Mouse (Mus musculus) bone marrow macrophage, adult 2 months (primary cell): ENCODE results near the gene Gnb2. TPM values are rescaled to one million over a fixed set of nuclear protein-coding genes. Genes with fewer than 3 reads are reported as not detected.

ENCODE experiments used
- H3K27ac ChIP-seq: 2 replicates; pipeline ENCODE4 v1.5.1; 2012; ENCODE audit warnings: low read depth, low read length; ENCODE audit not compliant: insufficient read depth
- H3K4me1 ChIP-seq: 2 replicates; pipeline ENCODE4 v1.6.1; 2012; ENCODE audit warnings: low read length; ENCODE audit not compliant: control insufficient read depth, insufficient read depth
- H3K4me3 ChIP-seq: 2 replicates; pipeline ENCODE4 v1.5.1; 2012; ENCODE audit warnings: mild to moderate bottlenecking, low read length, moderate library complexity; ENCODE audit not compliant: insufficient read depth
- CTCF ChIP-seq: IDR thresholded peaks from 2 replicates; pipeline ENCODE4 v1.5.1; 2012; ENCODE audit warnings: low read depth, mild to moderate bottlenecking, low read length, moderate library complexity
- POLR2A ChIP-seq: IDR thresholded peaks from 2 replicates; pipeline ENCODE4 v1.6.1; 2012; ENCODE audit warnings: mild to moderate bottlenecking, low read depth, low read length, borderline replicate concordance
- polyA plus RNA-seq: library from polyadenylated mRNA; stranded (reverse); fragments of >200 nt; gene quantifications from 2 replicates; pipeline ENCODE4 v1.2.4, GENCODE M21; 2012; ENCODE audit not compliant: missing spikeins, insufficient read depth, insufficient read length

The Gnb2 gene
- 547 and 604 TPM in 2 replicates for polyA plus RNA-seq

DNA sequence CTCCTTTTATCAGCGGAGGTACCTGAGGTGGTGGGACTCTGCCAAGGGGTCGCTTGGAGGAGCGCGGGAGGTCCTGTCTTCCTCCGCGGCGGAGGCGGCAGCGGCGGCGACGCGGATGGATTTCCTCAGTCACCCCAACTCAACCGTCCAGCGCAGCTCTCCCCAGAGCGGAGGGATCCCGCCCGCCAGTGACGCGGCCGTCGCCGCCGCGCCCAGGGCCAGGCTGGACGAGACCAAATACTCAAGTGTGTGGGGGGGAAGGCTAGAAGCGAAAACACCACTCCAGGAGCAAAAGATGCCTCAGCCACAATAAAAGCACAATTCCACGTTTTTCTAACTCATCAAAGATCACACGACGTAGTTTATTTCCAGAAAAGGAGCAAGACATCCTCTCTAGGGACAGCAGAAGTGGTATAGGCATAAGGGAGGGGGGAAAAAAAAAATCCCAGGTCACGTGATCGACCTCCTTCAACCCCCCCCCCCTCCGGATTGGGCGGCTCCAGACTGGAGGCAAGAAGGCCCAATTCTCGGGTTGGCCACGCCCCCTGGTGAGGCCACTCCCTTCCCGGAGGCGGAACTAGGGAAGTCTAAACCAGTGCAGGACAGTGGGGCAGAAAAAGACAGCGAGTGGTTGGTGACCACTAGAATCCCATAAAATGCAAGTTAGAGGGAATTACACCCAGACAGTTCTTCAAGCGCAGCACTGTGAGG lies at the start of gene Gnb2, which contains the start of gene Epo:
Gene Gnb2 (minus strand): TSS at position 394 of the 711 bp plus-strand sequence.
Gene Epo (minus strand): TSS at position 126 of the 711 bp plus-strand sequence.
- Histone ChIP-seq H3K27ac (peak within 1 kb of the TSS; percentile 94), H3K4me1 (peaks cover 36% of the 10 kb centered on the region), H3K4me3 (peak within 1 kb of the TSS; percentile 86)
- TF ChIP-seq CTCF (no peak), POLR2A (no peak)

DNA sequence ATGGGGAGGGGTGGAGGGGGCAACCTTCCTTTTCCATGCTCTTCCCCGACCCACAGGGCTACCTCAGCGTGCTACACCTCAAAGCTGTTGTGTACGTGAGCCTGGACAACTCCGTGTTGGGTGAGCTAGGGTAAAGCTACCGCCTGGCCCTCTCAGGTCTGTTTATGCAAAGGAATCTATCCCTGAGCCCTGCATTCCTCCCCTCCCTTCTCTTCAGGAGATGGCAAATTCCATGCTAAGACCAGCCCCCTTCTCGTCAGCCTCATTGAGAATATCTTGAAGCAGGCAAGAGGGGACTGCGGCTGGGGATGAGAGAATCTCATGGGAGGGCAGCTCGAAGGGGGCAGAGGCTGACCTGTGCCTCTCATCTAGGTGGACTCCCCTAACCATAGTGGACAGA lies 49.4 kb upstream of the Gnb2 start:
- H3K27ac ChIP-seq = no peak overlapping the region
- no peak for TF ChIP-seq POLR2A
- TF ChIP-seq CTCF = no peak
- no peak overlapping the region for H3K4me3 ChIP-seq
- no peaks in the 10 kb centered on the region for H3K4me1 ChIP-seq

DNA sequence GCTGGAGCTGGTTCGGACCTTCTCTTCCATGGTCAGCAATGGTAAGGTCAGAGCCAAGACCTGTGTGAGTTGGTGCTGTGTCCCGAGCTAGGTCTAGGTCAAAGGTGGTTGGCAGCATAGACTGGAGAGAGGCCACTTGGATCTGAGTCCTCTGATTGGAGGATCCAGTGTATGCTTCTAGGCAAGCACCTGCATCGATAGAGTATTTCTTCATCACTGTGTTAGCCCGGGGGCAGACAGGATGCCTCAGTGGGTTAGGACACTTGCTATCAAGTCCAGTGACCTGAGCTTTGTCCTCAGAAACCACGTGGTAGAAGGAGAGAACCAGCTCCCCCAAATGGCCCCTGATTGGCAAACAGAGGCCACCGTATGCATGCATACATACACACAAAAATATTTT lies 46.9 kb upstream of the Gnb2 start:
- H3K4me3 ChIP-seq = no peak overlapping the region
- no peak overlapping the region for H3K27ac ChIP-seq
- no peaks in the 10 kb centered on the region for H3K4me1 ChIP-seq
- no peak for TF ChIP-seq CTCF
- TF ChIP-seq POLR2A = no peak

DNA sequence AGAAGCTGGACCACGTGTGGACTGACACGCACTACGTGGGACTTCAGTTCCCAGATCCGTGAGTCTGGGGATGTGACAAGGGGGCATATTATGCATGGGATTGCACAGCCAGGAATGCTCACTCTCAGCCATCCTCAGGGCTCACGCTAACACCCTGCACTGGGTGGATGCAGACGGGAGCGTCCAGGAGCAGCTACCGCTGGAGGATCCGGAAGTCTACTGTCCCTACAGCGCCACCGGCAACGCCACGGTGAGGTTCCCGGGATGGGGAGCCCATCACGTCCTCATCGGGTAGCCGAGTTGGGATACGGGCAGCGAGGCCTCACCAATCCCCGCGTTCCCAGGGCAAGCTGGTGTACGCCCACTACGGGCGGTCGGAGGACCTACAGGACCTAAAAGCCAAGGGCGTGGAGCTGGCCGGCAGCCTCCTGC lies 41.2 kb upstream of the Gnb2 start:
- Histone ChIP-seq H3K4me3 (no peak overlapping the region), H3K4me1 (peaks cover 8% of the 10 kb centered on the region), H3K27ac (no peak overlapping the region)
- TF ChIP-seq CTCF (no peak), POLR2A (no peak)

DNA sequence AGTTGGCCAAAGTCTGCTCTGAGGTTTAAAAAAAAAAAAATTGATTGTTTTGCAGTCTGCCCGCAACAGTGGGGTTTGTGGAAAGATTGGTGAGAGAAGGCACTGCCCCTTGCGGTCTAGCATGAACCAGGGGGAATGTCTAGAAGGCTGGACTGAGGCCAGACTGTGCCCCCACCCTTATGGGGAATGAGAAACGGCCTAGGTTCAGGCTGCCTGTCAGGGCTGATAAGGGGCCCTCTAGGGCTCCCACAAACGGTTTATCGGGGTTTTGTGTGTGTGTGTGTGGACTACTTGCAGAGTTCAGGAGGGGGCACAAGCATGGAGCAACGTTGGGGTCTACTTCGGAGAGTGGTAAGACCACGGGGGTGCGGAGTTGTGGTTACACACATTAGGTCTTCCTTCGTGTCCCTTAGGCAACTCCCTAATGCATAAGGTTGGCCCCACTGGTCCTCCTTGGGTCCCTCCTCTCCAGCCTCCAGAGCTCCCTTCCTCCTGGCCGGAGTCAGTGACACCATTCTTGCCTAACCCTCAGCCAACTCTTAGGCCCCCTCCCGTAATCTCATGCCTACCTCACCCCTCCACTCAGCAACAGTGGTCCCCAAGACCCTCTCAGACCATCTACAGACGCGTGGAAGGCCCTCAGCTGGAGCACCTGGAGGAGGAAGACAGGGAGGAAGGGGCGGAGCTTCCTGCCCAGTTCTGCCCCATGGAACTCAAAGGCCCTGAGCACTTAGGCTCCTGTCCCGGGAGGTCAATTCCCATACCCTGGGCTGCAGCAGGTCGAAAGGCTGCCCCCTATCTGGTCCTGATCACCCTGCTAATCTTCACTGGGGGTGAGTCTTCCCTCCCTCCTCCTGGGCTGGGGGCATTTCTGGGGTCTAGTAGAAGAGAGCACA lies 37.6 kb upstream of the Gnb2 start:
- Histone ChIP-seq H3K4me3 (no peak overlapping the region), H3K4me1 (peaks cover 14% of the 10 kb centered on the region), H3K27ac (no peak overlapping the region)
- TF ChIP-seq CTCF (no peak), POLR2A (no peak)

DNA sequence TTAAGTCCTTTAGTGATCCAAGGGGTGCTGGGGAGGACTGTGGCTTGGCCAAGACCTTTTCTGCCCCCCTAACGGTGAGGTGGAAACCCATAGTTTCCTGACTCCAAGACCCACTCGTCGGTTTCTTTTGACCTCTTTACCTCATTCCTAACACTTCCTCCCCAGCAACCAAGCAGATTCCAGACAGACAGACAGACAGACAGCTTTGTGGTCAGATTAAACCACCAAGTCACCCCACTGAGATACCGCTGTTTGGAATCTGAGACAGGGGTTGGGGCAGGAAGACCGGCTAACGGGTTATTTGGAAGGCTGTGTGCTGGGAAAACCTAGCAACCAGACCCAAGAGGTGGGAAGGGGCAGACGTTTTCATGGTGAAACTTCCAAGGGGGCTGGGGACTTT lies 36.9 kb upstream of the Gnb2 start:
- Histone ChIP-seq H3K4me3 (no peak overlapping the region), H3K4me1 (peaks cover 14% of the 10 kb centered on the region), H3K27ac (no peak overlapping the region)
- TF ChIP-seq POLR2A (no peak), CTCF (no peak)

DNA sequence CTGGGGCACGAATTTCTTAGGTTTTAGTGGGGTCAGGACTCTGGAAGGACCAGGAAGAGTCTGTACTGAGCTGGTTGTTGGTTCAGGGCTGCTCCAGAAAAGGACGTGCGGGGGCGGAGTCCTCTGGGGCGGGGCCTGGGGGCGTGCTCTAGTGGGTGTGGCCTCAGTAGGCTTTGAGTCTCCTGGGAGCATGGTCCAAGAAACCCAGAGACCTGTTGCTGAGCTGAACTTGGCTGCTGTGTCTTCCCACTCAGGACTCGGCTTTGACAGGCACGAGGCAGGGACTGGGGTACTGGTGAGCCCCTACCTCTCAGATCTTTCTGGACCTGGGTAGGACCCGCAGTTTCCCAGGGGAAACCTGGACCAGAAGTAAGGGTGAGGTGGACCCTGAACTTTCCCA lies 36.4 kb upstream of the Gnb2 start, which contains the start of gene Tfr2:
Gene Tfr2 (plus strand): TSS at position 176 of the 400 bp plus-strand sequence.
- Histone ChIP-seq H3K27ac (no peak within 1 kb of the TSS), H3K4me3 (no peak within 1 kb of the TSS), H3K4me1 (peaks cover 14% of the 10 kb centered on the region)
- no peak for TF ChIP-seq CTCF
- TF ChIP-seq POLR2A = no peak

DNA sequence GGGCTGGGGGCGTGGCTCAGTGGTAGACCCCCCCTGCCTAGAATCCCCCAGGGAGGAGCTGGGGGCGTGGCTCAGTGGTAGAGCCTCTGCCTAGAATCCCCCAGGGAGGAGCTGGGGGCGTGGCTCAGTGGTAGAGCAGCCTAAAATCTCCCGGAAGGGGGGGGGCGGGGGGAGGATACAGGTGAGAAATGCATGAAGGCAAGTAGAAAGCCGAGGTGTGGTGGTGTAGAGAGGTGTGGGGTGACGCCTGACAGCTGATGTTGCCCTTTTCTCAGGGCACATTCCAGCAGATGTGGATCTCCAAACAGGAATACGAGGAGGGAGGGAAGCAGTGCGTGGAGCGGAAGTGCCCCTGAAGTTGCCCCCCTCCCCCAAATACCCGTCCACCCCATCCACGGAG lies 35.7 kb upstream of the Gnb2 start:
- Histone ChIP-seq H3K27ac (no peak overlapping the region), H3K4me3 (no peak overlapping the region)

DNA sequence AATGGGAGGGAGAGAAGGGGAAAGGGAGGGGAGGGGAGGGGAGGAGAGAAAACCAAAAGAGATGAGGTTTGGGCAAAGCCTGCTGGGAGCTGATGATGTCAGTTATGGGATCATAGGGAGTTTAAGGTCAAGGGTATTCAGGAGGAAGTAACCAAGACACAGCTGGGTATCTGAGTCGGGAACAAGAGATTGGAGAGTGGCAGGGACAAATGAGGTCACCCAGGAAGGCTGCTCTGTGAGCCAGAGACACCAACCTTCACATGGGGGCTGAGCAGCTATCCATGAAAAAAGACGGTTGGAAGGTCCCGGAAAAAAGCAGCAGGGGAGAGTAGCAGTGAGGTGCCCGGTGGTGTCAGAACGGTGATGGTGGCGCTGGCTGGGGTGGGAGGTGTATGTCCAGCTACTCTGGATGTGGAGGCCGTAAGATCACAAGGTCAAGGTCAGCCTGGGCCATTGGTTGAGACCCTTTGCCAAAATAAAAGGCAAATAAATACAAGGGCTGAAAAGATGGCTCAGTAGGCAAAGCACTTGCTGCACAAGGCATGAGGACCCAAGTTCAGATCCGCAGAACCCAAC lies 35.0 kb upstream of the Gnb2 start:
- H3K27ac ChIP-seq = no peak overlapping the region
- H3K4me1 ChIP-seq = peaks cover 14% of the 10 kb centered on the region
- no peak overlapping the region for H3K4me3 ChIP-seq
- no peak for TF ChIP-seq POLR2A
- no peak for TF ChIP-seq CTCF

More for the DNA sequence above, 35.7 kb upstream of the Gnb2 start:
- peaks cover 14% of the 10 kb centered on the region for H3K4me1 ChIP-seq
- TF ChIP-seq CTCF = no peak
- TF ChIP-seq POLR2A = no peak
